Mouse (Mus musculus): ENCODE results near the gene Nmt1. TPM values are rescaled to one million over a fixed set of nuclear protein-coding genes. Genes with fewer than 3 reads are reported as not detected.

Nmt1 gene
- polyA plus RNA-seq, 1 experiment from 2014 or later, result 67.8 TPM

DNA sequence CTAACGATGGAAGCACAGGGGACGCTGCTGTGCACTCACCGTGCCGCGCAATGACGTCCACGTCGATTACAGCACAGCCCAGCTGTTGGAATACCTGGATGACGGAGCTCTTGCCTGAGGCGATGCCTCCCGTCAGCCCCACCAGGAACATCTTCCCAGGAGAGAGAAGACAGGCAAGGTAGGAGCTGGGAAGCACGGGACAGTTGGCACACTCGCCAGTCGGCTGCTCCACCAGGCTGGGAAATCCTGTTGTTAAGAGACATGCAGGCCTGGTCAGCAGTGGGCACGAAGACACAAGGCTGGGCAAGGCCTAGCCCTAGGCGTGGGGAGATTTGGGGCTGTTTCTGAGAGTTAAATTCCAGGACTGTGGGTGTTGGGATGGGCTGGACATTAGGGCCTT, 27.9 kb upstream of the Nmt1 start:
- Histone ChIP-seq H3K9me3 (ENCODE audit: control insufficient read depth, low read length) (no peaks in the 10 kb centered on the region), H3K36me3 (ENCODE audit: control insufficient read depth, insufficient read depth, low read length) (peaks cover 32% of the 10 kb centered on the region), H3K27me3 (replicated peaks; ENCODE audit: control insufficient read depth, insufficient read depth, low read length) (no peaks in the 10 kb centered on the region), H3K4me3 (ENCODE audit: low read depth, low read length) (no peak overlapping the region), H3K9ac (ENCODE audit: low read depth, low read length) (no peak overlapping the region), H3K4me1 (replicated peaks; ENCODE audit: control insufficient read depth, insufficient read depth, low read length) (peaks cover 25% of the 10 kb centered on the region), H3K27ac (ENCODE audit: low read depth, low read length) (no peak overlapping the region), H3K4me2 (no peak overlapping the region)
- no peak for ATAC-seq (replicated peaks; ENCODE audit: low FRiP score)
- WGBS, result 90% methylated on average over 16 of the region's 16 CpGs
- DNase-seq (ENCODE audit: low spot score), result no peak

DNA sequence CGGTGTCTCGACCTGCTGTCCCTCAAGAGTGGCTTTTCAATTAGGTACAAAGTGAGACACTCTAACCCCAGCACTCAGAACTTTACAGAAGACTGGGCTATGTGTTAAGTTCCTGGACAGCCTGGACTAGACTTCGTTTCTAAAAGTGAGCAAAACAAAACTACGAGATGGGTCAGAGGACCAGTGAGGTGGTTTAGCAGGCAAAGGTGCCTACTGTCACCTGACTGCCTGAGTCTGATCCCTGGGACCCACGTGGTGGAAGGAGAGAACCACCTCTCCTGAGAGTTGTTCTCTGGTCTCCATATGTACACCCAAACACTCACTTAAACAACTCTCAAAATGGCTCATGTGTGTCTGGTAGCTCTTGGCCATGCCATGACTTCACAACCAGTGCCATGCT, 26.9 kb upstream of the Nmt1 start:
- Histone ChIP-seq H3K4me2 (no peak overlapping the region), H3K9ac (ENCODE audit: low read depth, low read length) (no peak overlapping the region), H3K27ac (ENCODE audit: low read depth, low read length) (no peak overlapping the region), H3K4me3 (ENCODE audit: low read depth, low read length) (no peak overlapping the region), H3K4me1 (replicated peaks; ENCODE audit: control insufficient read depth, insufficient read depth, low read length) (peaks cover 25% of the 10 kb centered on the region), H3K36me3 (ENCODE audit: control insufficient read depth, insufficient read depth, low read length) (peaks cover 25% of the 10 kb centered on the region), H3K9me3 (ENCODE audit: control insufficient read depth, low read length) (no peaks in the 10 kb centered on the region), H3K27me3 (replicated peaks; ENCODE audit: control insufficient read depth, insufficient read depth, low read length) (no peaks in the 10 kb centered on the region)
- 76% methylated on average over 5 of the region's 5 CpGs for WGBS
- ATAC-seq (replicated peaks; ENCODE audit: low FRiP score) (no peak), DNase-seq (ENCODE audit: low spot score) (no peak)

DNA sequence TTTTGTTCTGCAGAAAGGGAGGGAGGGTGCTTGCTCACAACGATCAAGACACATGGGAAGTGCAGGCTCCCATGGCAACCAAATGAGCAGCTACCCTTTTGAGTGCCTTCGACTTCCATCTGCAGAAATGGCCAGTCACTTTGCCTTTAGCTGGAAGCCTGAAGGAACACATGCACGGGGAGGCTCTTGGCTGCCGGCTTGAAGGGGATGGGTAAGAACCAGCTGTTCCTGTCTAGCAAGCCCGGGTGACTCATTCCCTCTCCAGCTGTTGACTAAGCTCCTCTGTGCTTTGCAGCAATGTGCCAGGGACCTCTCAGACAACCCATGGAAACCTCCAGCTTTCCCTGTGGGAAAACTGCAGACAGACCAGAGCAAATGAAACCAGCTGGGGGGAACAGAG, 24.8 kb upstream of the Nmt1 start:
- ATAC-seq (replicated peaks; ENCODE audit: low FRiP score) (no peak), DNase-seq (ENCODE audit: low spot score) (no peak)
- no peak overlapping the region for H3K4me2 ChIP-seq
- WGBS, result 65% methylated on average over 5 of the region's 5 CpGs
- no peak overlapping the region for H3K9ac ChIP-seq (ENCODE audit: low read depth, low read length)
- H3K4me3 ChIP-seq (ENCODE audit: low read depth, low read length), result no peak overlapping the region
- no peaks in the 10 kb centered on the region for H3K9me3 ChIP-seq (ENCODE audit: control insufficient read depth, low read length)
- peaks cover 30% of the 10 kb centered on the region for H3K4me1 ChIP-seq (replicated peaks; ENCODE audit: control insufficient read depth, insufficient read depth, low read length)
- H3K27ac ChIP-seq (ENCODE audit: low read depth, low read length), result no peak overlapping the region
- H3K36me3 ChIP-seq (ENCODE audit: control insufficient read depth, insufficient read depth, low read length), result peaks cover 13% of the 10 kb centered on the region
- H3K27me3 ChIP-seq (replicated peaks; ENCODE audit: control insufficient read depth, insufficient read depth, low read length), result no peaks in the 10 kb centered on the region

DNA sequence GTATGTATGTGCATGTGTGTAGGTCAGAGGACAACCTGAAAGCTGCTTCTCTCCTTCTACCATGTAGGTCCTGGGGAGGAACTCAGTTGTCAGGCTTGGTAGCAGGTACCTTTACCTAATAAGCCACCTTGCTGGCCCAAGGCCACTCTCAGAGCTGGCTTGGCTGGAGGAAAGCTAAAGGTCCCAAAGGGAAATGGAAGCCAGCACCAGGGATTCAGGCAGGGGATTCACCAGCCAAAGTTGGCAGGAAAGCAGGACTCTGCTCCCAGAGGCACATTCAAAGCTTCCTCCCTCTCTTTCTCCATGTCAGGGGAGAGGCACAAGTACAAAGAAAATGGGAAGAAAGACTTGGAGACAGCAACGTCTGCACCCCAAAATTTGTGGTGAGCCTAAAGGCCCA, 23.1 kb upstream of the Nmt1 start:
- no peak overlapping the region for H3K4me3 ChIP-seq (ENCODE audit: low read depth, low read length)
- H3K27me3 ChIP-seq (replicated peaks; ENCODE audit: control insufficient read depth, insufficient read depth, low read length), result no peaks in the 10 kb centered on the region
- no peak overlapping the region for H3K27ac ChIP-seq (ENCODE audit: low read depth, low read length)
- 72% methylated on average over 1 of the region's 1 CpGs for WGBS
- H3K9ac ChIP-seq (ENCODE audit: low read depth, low read length), result no peak overlapping the region
- peaks cover 18% of the 10 kb centered on the region for H3K4me1 ChIP-seq (replicated peaks; ENCODE audit: control insufficient read depth, insufficient read depth, low read length)
- H3K36me3 ChIP-seq (ENCODE audit: control insufficient read depth, insufficient read depth, low read length), result peaks cover 7% of the 10 kb centered on the region; the same call in 1 of the 2 replicates
- no peak overlapping the region for H3K4me2 ChIP-seq
- no peak for DNase-seq (ENCODE audit: low spot score)
- ATAC-seq (replicated peaks; ENCODE audit: low FRiP score), result no peak
- no peaks in the 10 kb centered on the region for H3K9me3 ChIP-seq (ENCODE audit: control insufficient read depth, low read length)

DNA sequence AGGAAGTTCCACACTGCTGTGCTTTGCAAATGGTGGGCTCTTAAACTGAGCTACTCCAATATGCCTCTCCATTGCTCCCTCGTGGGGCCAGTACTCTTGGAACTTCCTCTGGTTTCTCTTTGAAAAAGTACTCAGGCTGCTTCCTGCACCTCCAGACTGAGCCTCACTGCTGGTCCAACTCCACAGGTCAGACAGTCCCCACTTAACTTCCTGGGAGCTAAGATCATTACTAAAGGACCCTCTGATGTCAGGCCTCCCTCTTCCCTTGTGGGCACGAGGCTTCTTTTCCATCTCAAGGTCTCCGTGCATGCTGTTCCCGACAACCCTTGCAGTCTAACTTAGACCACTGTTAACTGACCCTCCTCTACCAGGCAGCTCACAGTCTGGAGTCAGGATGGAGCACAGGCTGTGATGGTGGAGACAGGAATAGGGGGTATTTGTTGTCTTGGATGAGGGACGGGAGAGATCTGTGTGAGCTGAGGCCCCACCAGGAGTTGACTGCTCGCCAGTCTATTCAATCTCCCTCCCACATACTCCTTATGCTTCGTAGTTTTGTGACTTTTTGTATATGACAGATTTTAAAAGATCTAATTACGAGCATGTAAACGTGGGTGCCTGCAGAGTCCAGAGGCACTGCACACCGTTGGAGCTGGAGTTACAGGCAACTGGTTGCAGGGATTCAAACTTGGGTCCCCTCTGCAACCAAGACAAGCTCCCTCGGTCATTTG, 22.6 kb upstream of the Nmt1 start:
- Histone ChIP-seq H3K9ac (ENCODE audit: low read depth, low read length) (no peak overlapping the region), H3K4me1 (replicated peaks; ENCODE audit: control insufficient read depth, insufficient read depth, low read length) (peaks cover 16% of the 10 kb centered on the region), H3K4me2 (no peak overlapping the region), H3K36me3 (ENCODE audit: control insufficient read depth, insufficient read depth, low read length) (peaks cover 6% of the 10 kb centered on the region; the same call in 1 of the 2 replicates), H3K9me3 (ENCODE audit: control insufficient read depth, low read length) (no peaks in the 10 kb centered on the region), H3K27me3 (replicated peaks; ENCODE audit: control insufficient read depth, insufficient read depth, low read length) (no peaks in the 10 kb centered on the region), H3K4me3 (ENCODE audit: low read depth, low read length) (no peak overlapping the region), H3K27ac (ENCODE audit: low read depth, low read length) (no peak overlapping the region)
- 74% methylated on average over 11 of the region's 11 CpGs for WGBS
- DNase-seq (ENCODE audit: low spot score) (no peak), ATAC-seq (replicated peaks; ENCODE audit: low FRiP score) (no peak)

DNA sequence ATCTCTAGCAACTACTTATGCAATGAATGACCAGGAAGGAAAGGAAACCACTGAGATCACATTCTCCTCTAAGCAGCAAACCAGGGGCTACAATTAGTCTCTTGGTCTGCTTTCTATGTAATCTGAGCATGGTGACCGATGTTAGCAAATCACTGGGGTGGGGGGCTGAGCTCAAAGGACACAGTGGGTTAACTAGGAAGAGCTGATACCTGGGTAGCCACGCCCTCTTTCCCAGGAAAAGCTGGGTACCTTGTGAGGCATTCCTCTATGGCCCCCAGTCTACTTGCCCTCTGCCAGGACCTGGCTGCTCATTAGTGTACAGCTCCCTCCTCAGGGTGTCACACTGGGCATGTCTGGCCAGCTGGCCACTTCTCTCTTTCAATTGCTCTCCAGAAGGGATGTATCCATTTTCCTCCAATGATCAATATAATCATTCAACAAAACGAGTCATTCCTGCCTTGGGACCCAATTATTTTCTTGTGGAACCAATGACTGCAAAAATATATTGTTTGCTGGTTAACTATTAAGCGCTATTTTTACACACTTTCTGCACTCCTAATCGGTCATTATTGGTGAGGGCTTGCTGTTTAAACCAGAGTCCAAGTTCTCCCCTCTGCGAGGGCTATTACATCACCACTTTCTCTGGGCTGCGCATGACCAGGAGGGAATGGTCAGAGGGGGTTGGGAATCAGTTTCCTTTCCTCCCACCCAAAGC, 21.5 kb upstream of the Nmt1 start:
- H3K4me2 ChIP-seq, result no peak overlapping the region
- no peaks in the 10 kb centered on the region for H3K9me3 ChIP-seq (ENCODE audit: control insufficient read depth, low read length)
- WGBS, result 75% methylated on average over 7 of the region's 7 CpGs
- DNase-seq (ENCODE audit: low spot score) (no peak), ATAC-seq (replicated peaks; ENCODE audit: low FRiP score) (no peak)
- H3K9ac ChIP-seq (ENCODE audit: low read depth, low read length), result no peak overlapping the region
- H3K4me3 ChIP-seq (ENCODE audit: low read depth, low read length), result no peak overlapping the region
- no peak overlapping the region; the same call in 1 of the 2 replicates for H3K27ac ChIP-seq (ENCODE audit: low read depth, low read length)
- H3K4me1 ChIP-seq (replicated peaks; ENCODE audit: control insufficient read depth, insufficient read depth, low read length), result peaks cover 16% of the 10 kb centered on the region
- H3K27me3 ChIP-seq (replicated peaks; ENCODE audit: control insufficient read depth, insufficient read depth, low read length), result no peaks in the 10 kb centered on the region
- H3K36me3 ChIP-seq (ENCODE audit: control insufficient read depth, insufficient read depth, low read length), result peaks cover 3% of the 10 kb centered on the region; the same call in 1 of the 2 replicates

DNA sequence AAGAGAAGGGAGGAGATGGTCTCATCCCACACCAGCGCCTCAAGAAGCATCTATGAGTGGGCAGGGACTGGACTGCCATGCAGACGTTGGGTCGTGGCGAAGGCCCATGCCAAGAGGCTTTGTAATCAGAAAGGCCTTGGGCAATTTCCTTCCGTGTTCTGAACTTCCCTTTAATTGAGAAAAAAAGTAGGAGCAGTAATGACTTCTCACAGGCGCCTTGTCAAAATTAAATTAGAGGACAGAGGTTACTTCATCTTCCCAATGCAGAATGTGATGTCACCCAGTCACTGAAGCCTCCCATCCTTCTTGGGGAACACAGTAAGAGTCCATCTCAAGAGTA, 21.0 kb upstream of the Nmt1 start:
- Histone ChIP-seq H3K9ac (ENCODE audit: low read depth, low read length) (no peak overlapping the region), H3K27me3 (replicated peaks; ENCODE audit: control insufficient read depth, insufficient read depth, low read length) (no peaks in the 10 kb centered on the region), H3K9me3 (ENCODE audit: control insufficient read depth, low read length) (no peaks in the 10 kb centered on the region), H3K36me3 (ENCODE audit: control insufficient read depth, insufficient read depth, low read length) (peaks cover 3% of the 10 kb centered on the region; the same call in 1 of the 2 replicates), H3K4me3 (ENCODE audit: low read depth, low read length) (no peak overlapping the region), H3K4me2 (no peak overlapping the region), H3K27ac (ENCODE audit: low read depth, low read length) (no peak overlapping the region), H3K4me1 (replicated peaks; ENCODE audit: control insufficient read depth, insufficient read depth, low read length) (peaks cover 16% of the 10 kb centered on the region)
- DNase-seq (ENCODE audit: low spot score) (no peak), ATAC-seq (replicated peaks; ENCODE audit: low FRiP score) (no peak)
- 61% methylated on average over 6 of the region's 6 CpGs for WGBS

DNA sequence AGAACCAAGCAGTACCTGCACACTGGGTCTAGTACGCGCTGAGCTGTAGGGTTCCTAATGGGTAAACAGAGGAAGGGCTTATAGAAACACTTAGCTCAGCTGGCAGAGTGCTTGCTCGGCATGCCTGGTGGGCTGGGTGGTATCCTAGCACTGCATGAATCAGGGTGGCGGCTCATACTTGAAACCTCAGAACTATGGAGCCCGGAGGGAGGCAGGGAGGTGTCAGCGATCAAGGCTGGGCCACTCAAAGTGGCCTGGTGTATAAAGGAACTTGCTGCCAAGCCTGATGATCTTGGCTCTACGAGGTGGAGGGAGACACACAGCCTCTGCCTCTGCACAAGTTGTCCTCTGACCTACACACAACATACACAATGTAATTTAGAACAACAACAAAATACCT, 19.4 kb upstream of the Nmt1 start:
- Histone ChIP-seq H3K9me3 (ENCODE audit: control insufficient read depth, low read length) (no peaks in the 10 kb centered on the region), H3K4me2 (no peak overlapping the region), H3K9ac (ENCODE audit: low read depth, low read length) (no peak overlapping the region), H3K4me1 (replicated peaks; ENCODE audit: control insufficient read depth, insufficient read depth, low read length) (peaks cover 16% of the 10 kb centered on the region), H3K27me3 (replicated peaks; ENCODE audit: control insufficient read depth, insufficient read depth, low read length) (no peaks in the 10 kb centered on the region), H3K4me3 (ENCODE audit: low read depth, low read length) (no peak overlapping the region), H3K36me3 (ENCODE audit: control insufficient read depth, insufficient read depth, low read length) (peaks cover 8% of the 10 kb centered on the region; the same call in 1 of the 2 replicates), H3K27ac (ENCODE audit: low read depth, low read length) (no peak overlapping the region)
- DNase-seq (ENCODE audit: low spot score) (no peak), ATAC-seq (replicated peaks; ENCODE audit: low FRiP score) (no peak; the same call in 1 of the 2 replicates)
- 82% methylated on average over 7 of the region's 7 CpGs for WGBS

DNA sequence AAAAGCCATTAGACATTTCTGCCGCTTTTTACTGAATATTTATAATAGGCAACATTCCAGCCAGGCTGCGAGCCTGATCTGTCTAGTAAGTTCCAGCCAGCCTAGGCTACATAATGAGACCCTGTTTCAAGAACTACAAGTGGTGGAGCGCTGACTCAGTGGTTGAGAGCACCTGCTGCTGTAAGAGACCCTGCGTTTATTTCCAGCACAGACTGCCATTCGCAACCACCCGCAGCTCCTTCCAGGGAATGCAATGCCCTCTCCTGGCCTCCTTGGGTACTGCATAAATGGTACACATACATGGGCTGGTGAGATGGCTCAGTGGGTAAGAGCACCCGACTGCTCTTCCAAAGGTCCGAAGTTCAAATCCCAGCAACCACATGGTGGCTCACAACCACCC, 18.8 kb upstream of the Nmt1 start:
- peaks cover 8% of the 10 kb centered on the region; the same call in 1 of the 2 replicates for H3K36me3 ChIP-seq (ENCODE audit: control insufficient read depth, insufficient read depth, low read length)
- no peak overlapping the region for H3K27ac ChIP-seq (ENCODE audit: low read depth, low read length)
- no peak for DNase-seq (ENCODE audit: low spot score)
- H3K4me3 ChIP-seq (ENCODE audit: low read depth, low read length), result no peak overlapping the region
- H3K4me1 ChIP-seq (replicated peaks; ENCODE audit: control insufficient read depth, insufficient read depth, low read length), result peaks cover 16% of the 10 kb centered on the region
- H3K9ac ChIP-seq (ENCODE audit: low read depth, low read length), result no peak overlapping the region
- no peaks in the 10 kb centered on the region for H3K27me3 ChIP-seq (replicated peaks; ENCODE audit: control insufficient read depth, insufficient read depth, low read length)
- no peak for ATAC-seq (replicated peaks; ENCODE audit: low FRiP score)
- 95% methylated on average over 8 of the region's 8 CpGs for WGBS
- H3K9me3 ChIP-seq (ENCODE audit: control insufficient read depth, low read length), result no peaks in the 10 kb centered on the region
- no peak overlapping the region for H3K4me2 ChIP-seq

Measured in liver, embryonic 11.5 days (tissue).